Mouse (Mus musculus) urinary bladder, postnatal 14 days (tissue): ENCODE data around the gene Hspa5.
A peak's percentile ranks its signal among the peaks of the same experiment; 100 is the strongest.
"Not testable (repeated sequence)": the region's sequence is repeated elsewhere in the genome, so short reads cannot be mapped to it uniquely, and the experiment has no call there.

Experiments used
- DNase-seq: peaks from one replicate; pipeline ENCODE4 v3.0.0; 2021; ENCODE audit warnings: low spot score

Hspa5 gene

GRCm38 (mm10) chr2:34771368-34772226 lies at the start of gene Hspa5:
Gene Hspa5 (plus strand): TSS chr2:34771970.
- DNase-seq, result peak; percentile 99

- no peak for DNase-seq
Measured at GRCm38 (mm10) chr2:34725269-34725668, 46.5 kb upstream of the Hspa5 start.

GRCm38 (mm10) chr2:34727045-34727728 lies 44.6 kb upstream of the Hspa5 start:
- DNase-seq, result no peak

- DNase-seq, result no peak
Measured at GRCm38 (mm10) chr2:34736626-34737025, 35.1 kb upstream of the Hspa5 start.

- no peak for DNase-seq
Measured at GRCm38 (mm10) chr2:34737911-34738310, 33.9 kb upstream of the Hspa5 start.

GRCm38 (mm10) chr2:34739684-34740391 lies 31.9 kb upstream of the Hspa5 start:
- no peak for DNase-seq

- DNase-seq, result no peak
Measured at GRCm38 (mm10) chr2:34741390-34742159, 30.2 kb upstream of the Hspa5 start.

DNA sequence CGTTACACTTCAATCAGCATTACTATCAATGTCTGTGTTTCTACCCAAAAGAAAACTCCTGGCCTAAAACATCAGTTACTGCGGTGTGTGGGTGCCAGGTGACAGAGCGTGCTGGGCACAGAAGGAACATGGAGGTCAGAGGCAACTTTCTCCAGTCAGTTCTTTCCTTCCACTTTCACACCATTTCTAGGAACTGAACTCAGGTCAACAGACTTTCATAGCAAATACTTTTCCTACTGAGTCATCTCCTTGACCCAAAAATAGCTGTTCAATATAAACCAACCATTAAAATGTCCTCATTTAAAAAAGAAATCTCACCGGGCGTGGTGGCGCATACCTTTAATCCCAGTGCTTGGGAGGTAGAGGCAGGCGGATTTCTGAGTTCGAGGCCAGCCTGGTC lies 29.1 kb upstream of the Hspa5 start:
- no peak for DNase-seq

DNA sequence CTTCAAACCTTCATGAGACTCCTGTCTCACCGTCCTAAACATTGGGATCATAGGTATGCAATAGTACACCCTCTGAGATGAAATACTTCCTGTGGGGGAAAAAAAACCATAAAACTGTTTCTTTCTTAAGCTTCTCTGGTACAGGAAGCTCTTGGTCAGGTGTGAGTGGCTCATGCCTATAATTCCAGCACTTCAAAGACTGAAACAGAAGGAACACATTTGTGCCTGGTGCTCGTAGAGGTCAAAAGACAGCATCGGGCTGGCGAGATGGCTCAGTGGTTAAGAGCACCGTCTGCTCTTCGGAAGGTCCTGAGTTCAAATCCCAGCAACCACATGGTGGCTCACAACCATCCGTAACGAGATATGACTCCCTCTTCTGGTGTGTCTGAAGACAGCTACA lies 27.3 kb upstream of the Hspa5 start:
- DNase-seq, result no peak

- DNase-seq, result no peak
Measured at GRCm38 (mm10) chr2:34745673-34746072, 26.1 kb upstream of the Hspa5 start.

DNA sequence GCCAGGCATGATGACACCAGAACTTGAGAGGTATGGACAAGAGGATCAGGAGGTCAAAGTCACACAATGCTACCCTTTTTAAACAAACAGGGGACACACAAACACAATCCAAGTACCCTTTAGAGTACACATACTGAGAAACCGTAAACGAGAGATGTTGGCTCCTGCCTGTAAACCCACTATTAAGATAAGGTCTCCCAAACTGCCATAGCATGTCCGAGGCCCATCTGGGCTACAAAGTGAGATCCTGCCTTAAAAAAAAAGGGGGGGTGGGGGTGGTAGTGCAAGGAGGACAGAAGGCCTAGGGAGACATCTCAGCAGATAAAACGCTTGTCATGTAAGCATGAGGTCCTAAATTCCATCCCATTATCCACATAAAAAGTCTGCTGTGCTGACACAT lies 23.3 kb upstream of the Hspa5 start:
- DNase-seq, result no peak

GRCm38 (mm10) chr2:34750245-34750644 lies 21.5 kb upstream of the Hspa5 start:
- DNase-seq, result no peak

DNA sequence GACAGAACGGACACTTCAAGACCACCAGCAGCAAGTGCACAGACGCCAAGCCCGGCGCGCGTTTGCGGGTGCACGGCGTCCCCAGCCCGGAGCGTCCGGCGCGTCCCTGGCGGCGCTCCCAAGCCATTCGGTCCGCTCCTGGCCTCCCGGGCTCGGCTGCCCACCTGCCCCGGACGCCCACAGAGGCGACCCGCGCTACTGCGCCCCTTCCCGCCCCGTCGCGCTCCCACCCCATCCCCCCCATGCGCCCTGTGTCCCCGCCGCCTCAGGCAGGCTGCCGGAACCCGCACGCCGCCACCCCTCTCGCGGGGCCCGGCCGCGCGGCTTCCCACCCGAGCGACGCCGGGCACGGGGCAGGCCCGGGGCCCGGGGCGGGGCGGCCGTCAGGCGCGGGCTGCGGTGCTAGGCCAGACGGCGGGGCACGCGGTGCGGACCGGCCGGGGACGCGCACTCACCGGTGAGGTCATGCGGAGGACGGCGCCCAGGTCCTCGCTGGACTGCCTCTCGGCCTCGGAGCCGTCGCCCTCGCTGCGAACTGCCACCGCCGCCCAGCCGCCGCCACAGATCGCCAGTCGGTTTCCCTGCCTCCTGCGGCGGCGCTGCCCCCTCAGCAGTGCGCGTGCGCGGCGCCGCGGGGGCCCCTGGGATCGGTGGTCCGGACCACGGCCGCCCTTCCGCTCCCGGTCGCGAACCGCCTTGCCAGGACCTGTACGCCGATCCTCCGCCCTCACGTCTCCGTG lies 17.8 kb upstream of the Hspa5 start:
- peak; percentile 89 for DNase-seq

GRCm38 (mm10) chr2:34754551-34755358 lies 17.0 kb upstream of the Hspa5 start, which contains the start of gene Gapvd1:
Gene Gapvd1 (minus strand): TSS chr2:34755232.
- DNase-seq, result no peak

GRCm38 (mm10) chr2:34757341-34757740 lies 14.4 kb upstream of the Hspa5 start:
- no peak for DNase-seq

DNA sequence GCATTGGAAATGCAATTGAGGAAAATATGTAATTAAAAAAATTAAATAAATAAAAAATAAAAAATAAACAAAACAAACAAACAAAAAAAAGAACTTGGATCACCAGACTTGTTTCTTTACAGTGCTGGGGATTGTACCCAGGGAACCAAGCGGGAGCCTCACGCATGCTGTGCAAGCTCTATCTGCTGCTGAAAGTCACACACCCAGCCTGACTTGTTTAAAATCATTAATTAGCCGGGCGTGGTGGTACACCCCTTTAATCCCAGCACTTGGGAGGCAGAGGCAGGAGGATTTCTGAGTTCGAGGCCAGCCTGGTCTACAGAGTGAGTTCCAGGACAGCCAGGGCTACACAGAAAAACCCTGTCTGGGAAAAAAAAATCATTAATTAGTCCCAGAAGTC lies 10.5 kb upstream of the Hspa5 start:
- not testable (repeated sequence) for DNase-seq

DNA sequence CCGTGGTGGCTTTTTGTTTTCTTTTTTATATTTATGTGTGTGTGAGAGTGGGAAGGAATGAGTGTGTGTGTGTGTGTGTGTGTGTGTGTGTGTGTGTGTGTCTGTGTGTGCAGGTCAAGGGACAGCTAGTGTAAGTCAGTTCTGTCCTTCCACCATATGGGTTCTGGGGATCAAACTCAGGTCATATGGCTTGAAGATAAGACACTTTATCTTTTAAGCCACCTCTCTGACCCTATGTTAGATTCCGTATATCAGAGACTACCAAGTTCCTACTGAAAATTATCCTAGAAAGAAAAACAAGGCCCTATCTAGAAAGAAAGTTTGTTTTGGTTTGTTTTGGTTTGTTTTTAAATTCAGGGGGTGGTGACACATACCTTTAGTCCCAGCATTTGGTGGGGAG lies 9.6 kb upstream of the Hspa5 start:
- no peak for DNase-seq

GRCm38 (mm10) chr2:34762872-34763271 lies 8.9 kb upstream of the Hspa5 start:
- no peak for DNase-seq

- no peak for DNase-seq
Measured at GRCm38 (mm10) chr2:34764801-34765200, 7.0 kb upstream of the Hspa5 start.

- no peak for DNase-seq
Measured at GRCm38 (mm10) chr2:34770049-34770448, 1.7 kb upstream of the Hspa5 start.
